Mouse (Mus musculus) thymus, adult 18-20 months (tissue): Measurements from ENCODE around the gene Agrn.

Source experiments
- DNase-seq, 2 experiments: peaks; one replicate each; pipeline ENCODE4 v3.0.0; 2022; ENCODE audit warnings: mixed read lengths in 2 of 2

Agrn gene

GRCm38 (mm10) chr4:156136285-156137100 lies 60.8 kb downstream of the Agrn start:
- no peak for DNase-seq

- DNase-seq: no peak
Observed at GRCm38 (mm10) chr4:156135801-156136200, 61.5 kb downstream of the Agrn start.

GRCm38 (mm10) chr4:156135112-156135511 lies 62.2 kb downstream of the Agrn start:
- no peak for DNase-seq

- no peak for DNase-seq
Observed at GRCm38 (mm10) chr4:156133943-156134605, 63.2 kb downstream of the Agrn start.

GRCm38 (mm10) chr4:156133334-156133733 lies 64.0 kb downstream of the Agrn start:
- no peak for DNase-seq

GRCm38 (mm10) chr4:156130940-156131339 lies 66.3 kb downstream of the Agrn start:
- no peak for DNase-seq

- no peak for DNase-seq
Observed at GRCm38 (mm10) chr4:156130436-156130835, 66.9 kb downstream of the Agrn start, which contains the start of gene Rnf223. Gene Rnf223 (plus strand): TSS chr4:156130513.

- no peak for DNase-seq
Observed at GRCm38 (mm10) chr4:156128746-156129145, 68.5 kb downstream of the Agrn start.

- no peak for DNase-seq
Observed at GRCm38 (mm10) chr4:156126841-156127240, 70.4 kb downstream of the Agrn start.

- DNase-seq: no peak
Observed at GRCm38 (mm10) chr4:156125393-156125792, 71.9 kb downstream of the Agrn start.

GRCm38 (mm10) chr4:156124077-156124476 lies 73.2 kb downstream of the Agrn start:
- DNase-seq: no peak
